Mouse (Mus musculus) subcutaneous adipose tissue, adult 2 months (tissue): Measurements from ENCODE around the gene Cdkn1b. TPM values are rescaled to one million over a fixed set of nuclear protein-coding genes. Genes with fewer than 3 reads are reported as not detected.

ENCODE experiments used
- polyA plus RNA-seq: library from polyadenylated mRNA; depleted of rRNA; stranded (reverse); fragments of >200 nt; gene quantifications from 2 replicates; pipeline ENCODE4 v1.2.3, GENCODE M21; 2012; ENCODE audit warnings: low replicate concordance; rRNA removed

Cdkn1b gene
- polyA plus RNA-seq: 12.3 and 25.4 TPM in 2 replicates

DNA sequence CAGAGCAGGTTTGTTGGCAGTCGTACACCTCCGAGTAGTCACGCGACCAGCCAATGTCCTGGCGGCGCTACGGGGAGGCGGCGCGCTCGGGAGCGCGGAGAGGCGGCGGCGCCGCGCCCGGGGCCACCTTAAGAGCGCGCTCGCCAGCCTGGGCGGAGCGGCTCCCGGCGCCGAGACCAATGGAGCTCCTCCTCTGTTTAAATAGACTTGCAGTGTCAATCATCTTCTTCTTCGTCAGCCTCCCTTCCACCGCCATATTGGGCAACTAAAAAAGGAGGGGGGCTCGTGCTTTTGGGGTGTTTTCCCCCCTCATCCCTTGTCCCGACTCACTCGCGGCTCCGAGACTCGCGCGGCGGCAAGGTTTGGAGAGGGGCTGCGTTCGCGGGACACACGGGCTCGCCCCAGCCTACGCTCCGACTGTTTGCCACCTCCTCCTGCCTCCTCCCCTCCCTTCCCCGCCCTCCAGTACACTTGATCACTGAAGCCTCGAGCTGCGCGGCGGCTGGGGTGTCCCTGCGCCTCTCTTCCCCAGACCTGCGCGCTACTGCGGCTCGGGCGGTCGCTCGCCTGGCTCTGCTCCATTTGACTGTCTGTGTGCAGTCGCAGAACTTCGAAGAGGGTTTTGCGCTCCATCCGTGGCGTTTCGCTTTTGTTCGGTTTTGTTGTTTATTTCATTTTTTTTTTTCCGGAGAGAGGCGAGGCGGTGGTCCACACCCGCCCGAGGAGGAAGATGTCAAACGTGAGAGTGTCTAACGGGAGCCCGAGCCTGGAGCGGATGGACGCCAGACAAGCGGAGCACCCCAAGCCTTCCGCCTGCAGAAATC is at the start of gene Cdkn1b:
TSS of gene Cdkn1b (plus strand) at position 212 of the 824 bp plus-strand sequence.

DNA sequence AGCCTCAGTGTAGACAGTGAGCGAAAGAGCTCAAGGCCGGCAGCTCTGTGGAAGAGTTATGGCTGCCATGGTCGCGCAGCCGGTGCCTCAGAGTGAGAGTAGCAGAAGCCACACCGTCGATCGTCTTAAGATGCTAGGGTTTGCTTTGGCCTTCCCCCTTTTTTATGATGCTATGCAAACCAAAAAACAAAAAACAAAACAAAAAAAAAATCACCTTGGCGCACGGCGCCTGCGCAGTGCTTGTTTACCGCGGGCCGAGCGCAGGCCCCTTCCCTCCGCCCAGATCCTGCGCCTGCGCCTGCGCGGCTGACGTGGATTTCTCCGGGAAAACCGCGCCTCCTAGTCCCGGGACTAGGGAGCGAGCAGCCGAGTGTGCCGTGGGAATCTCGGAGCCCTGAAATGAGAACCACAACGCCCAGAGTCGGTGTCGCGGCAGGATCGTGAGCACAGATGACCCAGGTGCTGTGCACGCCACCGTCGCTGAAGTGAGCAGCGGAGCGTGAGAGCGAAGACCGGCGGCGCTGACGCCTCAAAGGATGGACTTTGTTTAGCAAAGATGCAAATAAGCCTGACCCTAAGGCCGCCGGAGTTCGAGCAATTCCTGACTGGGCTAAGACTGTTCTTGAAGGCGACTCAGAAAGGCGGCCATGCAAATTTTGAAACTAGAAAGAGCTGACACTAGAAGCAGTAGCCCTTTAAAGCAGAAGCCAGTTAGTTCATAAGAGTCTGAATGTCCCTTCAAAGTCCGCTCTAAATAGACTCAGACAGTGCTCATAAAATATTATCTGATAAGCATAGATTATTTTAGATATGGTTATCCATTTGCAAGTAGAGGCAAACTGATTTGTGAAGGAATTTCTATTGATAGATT is 21.9 kb upstream of the Cdkn1b start, which contains the start of gene Gpr19:
TSS of gene Gpr19 (minus strand) at position 484 of the 871 bp plus-strand sequence.

Other genes starting within 250 kb of the Cdkn1b start
- 10.2 and 20.2 TPM in 2 replicates for gene Dusp16, start 127.8 kb upstream of the Cdkn1b start, polyA plus RNA-seq
- 13.8 and 21.6 TPM in 2 replicates for gene Crebl2, start 90.2 kb upstream of the Cdkn1b start, polyA plus RNA-seq
- 8.0 and 8.1 TPM in 2 replicates for gene Gpr19, start 21.8 kb upstream of the Cdkn1b start, polyA plus RNA-seq
- gene Apold1, start 61.3 kb downstream of the Cdkn1b start, polyA plus RNA-seq: 3.3 and 4.4 TPM in 2 replicates
- 37.1 and 55.9 TPM in 2 replicates for gene Ddx47, start 91.2 kb downstream of the Cdkn1b start, polyA plus RNA-seq
- gene Gprc5a, start 145.2 kb downstream of the Cdkn1b start, polyA plus RNA-seq: 1.6 and 7.6 TPM in 2 replicates
- 0.32 TPM in 1 of 2 replicates, not detected in the other for gene Gprc5d, start 197.9 kb downstream of the Cdkn1b start, polyA plus RNA-seq